Mouse (Mus musculus): ENCODE measurements around the gene Pde5a.

- TF ChIP-seq CTCF (IDR thresholded peaks at IDR 0.05; ENCODE audit: low read depth) = no peak
- no peak for TF ChIP-seq EP300 (IDR thresholded peaks at IDR 0.05; ENCODE audit: low read depth)
Measured at GRCm38 (mm10) chr3:122837639-122838038, 108.9 kb downstream of the Pde5a start.
